Mouse (Mus musculus): ENCODE data around the gene Olfr293.

The Olfr293 gene

DNA sequence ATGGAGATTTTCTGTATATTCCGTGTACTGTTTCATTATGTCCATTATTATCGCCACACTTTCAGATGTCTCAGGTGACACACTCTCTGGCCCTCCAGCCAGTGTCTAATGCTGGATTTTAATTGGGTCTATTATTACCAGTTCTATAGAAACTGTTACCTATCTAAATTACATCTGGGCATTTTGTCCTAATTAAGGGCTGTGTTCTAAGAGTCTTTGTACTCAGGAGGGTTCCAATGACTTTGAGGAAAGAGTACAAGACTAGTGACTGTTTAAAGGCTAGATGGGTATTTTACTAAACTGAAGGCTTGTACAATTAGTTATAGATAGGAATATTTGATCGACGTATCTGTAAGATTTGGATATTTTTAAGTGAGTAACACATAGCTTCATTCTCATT lies at the start of gene Olfr293:
TSS of gene Olfr293 (plus strand) at position 301 of the 400 bp plus-strand sequence.
- no peak for DNase-seq

DNA sequence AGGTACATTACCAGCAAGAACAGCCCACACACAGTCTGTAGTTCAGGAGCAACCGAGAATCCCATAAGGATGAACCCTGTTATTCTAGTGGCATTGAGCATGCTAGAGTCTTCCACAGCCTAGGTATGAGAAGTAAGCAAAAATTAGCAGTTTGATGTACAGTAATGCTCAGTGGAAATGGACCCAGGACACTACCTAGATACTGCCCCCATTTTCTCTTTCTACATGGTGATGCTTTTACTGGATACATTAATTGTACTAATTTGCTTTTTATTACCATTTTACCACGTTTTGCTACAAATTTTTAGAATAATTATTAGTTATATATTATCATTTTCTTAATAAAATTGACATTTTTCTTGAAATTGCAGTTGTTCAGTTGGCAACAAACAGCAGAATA lies 32.3 kb upstream of the Olfr293 start, which contains the start of gene Olfr294:
TSS of gene Olfr294 (minus strand) at position 101 of the 400 bp plus-strand sequence.
- no peak for DNase-seq

DNA sequence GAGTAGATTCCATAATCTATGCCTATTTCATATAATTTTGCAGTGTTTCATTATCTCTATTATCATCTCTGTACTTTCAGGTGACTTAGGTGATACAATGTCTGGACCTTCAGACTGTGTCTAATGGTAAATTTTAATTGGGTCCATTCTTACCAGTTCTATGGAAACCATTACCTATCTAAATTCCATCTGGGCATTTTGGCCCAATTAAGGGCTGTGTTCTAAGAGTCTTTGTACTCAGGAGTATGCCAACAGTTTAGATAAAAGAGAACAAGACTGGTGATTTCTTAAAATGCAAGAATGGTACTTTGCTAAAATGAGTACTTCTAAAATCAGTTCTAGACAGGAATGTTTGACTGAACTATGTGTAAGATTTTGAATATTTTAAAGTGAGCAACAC lies 39.2 kb downstream of the Olfr293 start, which contains the start of gene Olfr292:
TSS of gene Olfr292 (plus strand) at position 301 of the 400 bp plus-strand sequence.
- DNase-seq, result no peak

All from right cerebral cortex, postnatal 14 days (tissue).